Mouse (Mus musculus) liver, embryonic 14.5 days (tissue): ENCODE results near the gene Prim2.

Experiments used
- CTCF ChIP-seq: IDR thresholded peaks from 2 replicates; pipeline ENCODE4 v1.5.1; 2016; ENCODE audit warnings: antibody characterized with exemption, low read depth, control low read depth
- EP300 ChIP-seq: IDR thresholded peaks from 2 replicates; pipeline ENCODE4 v1.6.1; 2016; ENCODE audit warnings: antibody characterized with exemption, low read depth

DNA sequence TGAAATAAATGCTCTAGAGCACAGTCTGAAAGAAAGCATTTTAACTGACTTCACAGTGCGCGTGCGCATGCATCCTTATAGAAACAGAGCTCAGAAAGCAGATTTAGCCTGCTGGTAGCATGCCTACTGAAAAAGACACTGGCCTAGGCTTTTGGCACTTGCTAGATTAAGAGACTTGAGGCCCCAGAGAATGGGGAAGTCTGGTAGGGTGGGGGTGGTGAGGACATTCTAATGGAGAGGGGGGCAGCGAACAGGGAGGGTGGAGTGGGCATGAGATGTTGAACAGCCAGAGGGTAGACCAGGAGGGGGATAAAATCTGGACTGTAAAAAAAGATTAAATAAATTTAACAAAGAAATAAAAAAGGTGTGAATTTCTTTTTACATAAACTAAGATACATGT, 158.3 kb downstream of the Prim2 start:
- TF ChIP-seq CTCF, result no peak
- TF ChIP-seq EP300, result no peak
